8 mouse cellular contexts compared by ENCODE assay signal in genomic region chr10:81349146-81349545, GRCm38 (mm10). TPM values are rescaled to one million over a fixed set of nuclear protein-coding genes. Genes with fewer than 3 reads are reported as not detected.
DNase-seq lines count a peak whose midpoint lies in the region; ATAC-seq and TF ChIP-seq lines count a peak whose summit lies in the region.

No protein-coding gene starts in this region.

- ATAC-seq in limb, embryonic 12.5 days (ENCODE audit: insufficient number of reproducible peaks, insufficient read depth, low FRiP score, low TSS enrichment, low read depth) = no peak
- no peak for ATAC-seq in midbrain, embryonic 15.5 days (replicated peaks)

- no peak for TF ChIP-seq CTCF in bone marrow macrophage, adult 2 months (IDR thresholded peaks at IDR 0.05; ENCODE audit: low read depth, low read length)

- intact Hi-C loops in heart, postnatal 14 days (cut with DNase I) = no loop called here

- peaks cover 37% of the 10 kb centered on the region for H3K27me3 ChIP-seq in limb, embryonic 12.5 days
- peaks cover 20% of the 10 kb centered on the region for H3K27me3 ChIP-seq in midbrain, embryonic 15.5 days (replicated peaks)

- H3K27ac ChIP-seq in bone marrow macrophage, adult 2 months (ENCODE audit: insufficient read depth, low read depth, low read length) = 0 out of 2 replicates have a peak overlapping the region, but pooled peaks have one; percentile 62
- peak overlapping the region; percentile 81 for H3K27ac ChIP-seq in limb, embryonic 12.5 days
- no peak overlapping the region for H3K27ac ChIP-seq in midbrain, embryonic 15.5 days

- H3K9ac ChIP-seq in limb, embryonic 12.5 days (replicated peaks) = peak overlapping the region; percentile 91
- H3K9ac ChIP-seq in midbrain, embryonic 15.5 days = no peak overlapping the region

- WGBS in limb, embryonic 12.5 days = 5% methylated on average over 12 of the region's 12 CpGs
- 5% methylated on average over 12 of the region's 12 CpGs for WGBS in midbrain, embryonic 15.5 days

- DNase-seq in heart, adult 11 months = peak; percentile 97
- DNase-seq in heart, postnatal 14 days = no peak
- peak; percentile 56 for DNase-seq in heart, postnatal 4 days
- no peak for DNase-seq in retina, postnatal 1 day
- no peak for DNase-seq in left cerebral cortex, adult 8-10 months (ENCODE audit: low spot score in 2 of 2)

- no peak for TF ChIP-seq POLR2A in bone marrow macrophage, adult 2 months (IDR thresholded peaks at IDR 0.05; ENCODE audit: borderline replicate concordance, low read depth, low read length)

- peaks cover 30% of the 10 kb centered on the region for H3K36me3 ChIP-seq in limb, embryonic 12.5 days
- H3K36me3 ChIP-seq in midbrain, embryonic 15.5 days (replicated peaks) = no peaks in the 10 kb centered on the region

- H3K4me3 ChIP-seq in bone marrow macrophage, adult 2 months (ENCODE audit: insufficient read depth, low read length) = peak overlapping the region; percentile 93
- H3K4me3 ChIP-seq in limb, embryonic 12.5 days (replicated peaks) = peak overlapping the region; percentile 94
- peak overlapping the region; percentile 60 for H3K4me3 ChIP-seq in midbrain, embryonic 15.5 days

- no peaks in the 10 kb centered on the region for H3K9me3 ChIP-seq in limb, embryonic 12.5 days
- H3K9me3 ChIP-seq in midbrain, embryonic 15.5 days = no peaks in the 10 kb centered on the region

- H3K4me2 ChIP-seq in limb, embryonic 12.5 days = peak overlapping the region; percentile 92
- H3K4me2 ChIP-seq in midbrain, embryonic 15.5 days = peak overlapping the region; percentile 86

- H3K4me1 ChIP-seq in bone marrow macrophage, adult 2 months (ENCODE audit: control insufficient read depth, insufficient read depth, low read length) = peaks cover 22% of the 10 kb centered on the region
- peaks cover 47% of the 10 kb centered on the region for H3K4me1 ChIP-seq in limb, embryonic 12.5 days (replicated peaks)
- peaks cover 20% of the 10 kb centered on the region for H3K4me1 ChIP-seq in midbrain, embryonic 15.5 days

RNA-seq across cellular contexts. Expression of gene Hmg20b, which starts 1.1 kb away (rescaled TPM):
- total RNA-seq in heart, postnatal 14 days (2021) = 10 to 100 TPM; 74.0 to 82.9 TPM
- 52.2 and 53.3 TPM in 2 replicates for polyA plus RNA-seq in bone marrow macrophage, adult 2 months (2012; ENCODE audit: insufficient read depth, insufficient read length, missing spikeins)
- 100 to 1,000 TPM; 107 to 113 TPM for total RNA-seq in heart, postnatal 4 days (2021)
- 122 TPM in 2 replicates for polyA plus RNA-seq in limb, embryonic 12.5 days (2016; fragmentation: Nextera tagmentation; extraction: Ambion mirVana)
- polyA plus RNA-seq in midbrain, embryonic 15.5 days (2015; fragmentation: Nextera tagmentation; extraction: Ambion mirVana) = 26.6 and 29.9 TPM in 2 replicates
- 10 to 100 TPM; 20.2 to 31.9 (median 27.2) TPM for total RNA-seq in left cerebral cortex, adult 8-10 months (2022)

RNA-seq across cellular contexts. Expression of gene Gipc3, which starts 6.1 kb away (rescaled TPM):
- total RNA-seq in heart, postnatal 14 days (2021) = 1 to 10 TPM; 5.2 to 5.5 TPM
- polyA plus RNA-seq in bone marrow macrophage, adult 2 months (2012; ENCODE audit: insufficient read depth, insufficient read length, missing spikeins) = not detected in 2 replicates
- total RNA-seq in heart, postnatal 4 days (2021) = 1 to 10 TPM; 2.2 to 3.3 TPM
- polyA plus RNA-seq in limb, embryonic 12.5 days (2016; fragmentation: Nextera tagmentation; extraction: Ambion mirVana) = 0.05 TPM in 1 of 2 replicates, not detected in the other
- not detected in 2 replicates for polyA plus RNA-seq in midbrain, embryonic 15.5 days (2015; fragmentation: Nextera tagmentation; extraction: Ambion mirVana)
- total RNA-seq in left cerebral cortex, adult 8-10 months (2022) = 1 to 10 TPM; 2.0 to 2.3 (median 2.2) TPM

RNA-seq across cellular contexts. Expression of gene Mfsd12, which starts 8.1 kb away (rescaled TPM):
- 10 to 100 TPM; 11.7 to 14.3 TPM for total RNA-seq in heart, postnatal 14 days (2021)
- polyA plus RNA-seq in bone marrow macrophage, adult 2 months (2012; ENCODE audit: insufficient read depth, insufficient read length, missing spikeins) = 80.9 and 86.2 TPM in 2 replicates
- 10 to 100 TPM; 12.1 to 13.5 TPM for total RNA-seq in heart, postnatal 4 days (2021)
- polyA plus RNA-seq in limb, embryonic 12.5 days (2016; fragmentation: Nextera tagmentation; extraction: Ambion mirVana) = 12.5 and 13.3 TPM in 2 replicates
- 19.7 and 22.5 TPM in 2 replicates for polyA plus RNA-seq in midbrain, embryonic 15.5 days (2015; fragmentation: Nextera tagmentation; extraction: Ambion mirVana)
- total RNA-seq in left cerebral cortex, adult 8-10 months (2022) = 10 to 100 TPM; 36.8 to 42.2 (median 37.9) TPM

RNA-seq across cellular contexts. Expression of gene 4930404N11Rik, which starts 16.5 kb away (rescaled TPM):
- 1 to 10 TPM; 1.2 to 1.3 TPM for total RNA-seq in heart, postnatal 14 days (2021)
- not detected in 2 replicates for polyA plus RNA-seq in bone marrow macrophage, adult 2 months (2012; ENCODE audit: insufficient read depth, insufficient read length, missing spikeins)
- 1 to 10 TPM in 1 of 2 experiments, under 1 TPM in 1; 0.63 to 2.0 TPM for total RNA-seq in heart, postnatal 4 days (2021)
- polyA plus RNA-seq in limb, embryonic 12.5 days (2016; fragmentation: Nextera tagmentation; extraction: Ambion mirVana) = 0.76 and 0.79 TPM in 2 replicates
- polyA plus RNA-seq in midbrain, embryonic 15.5 days (2015; fragmentation: Nextera tagmentation; extraction: Ambion mirVana) = 1.1 TPM in 2 replicates
- total RNA-seq in left cerebral cortex, adult 8-10 months (2022) = 1 to 10 TPM in 3 of 4 experiments, under 1 TPM in 1; 0.77 to 2.4 (median 1.2) TPM

RNA-seq across cellular contexts. Expression of gene Tbxa2r, which starts 20.6 kb away (rescaled TPM):
- 1 to 10 TPM; 5.3 to 7.9 TPM for total RNA-seq in heart, postnatal 14 days (2021)
- not detected in 2 replicates for polyA plus RNA-seq in bone marrow macrophage, adult 2 months (2012; ENCODE audit: insufficient read depth, insufficient read length, missing spikeins)
- 1 to 10 TPM; 5.5 to 5.6 TPM for total RNA-seq in heart, postnatal 4 days (2021)
- 2.2 and 2.6 TPM in 2 replicates for polyA plus RNA-seq in limb, embryonic 12.5 days (2016; fragmentation: Nextera tagmentation; extraction: Ambion mirVana)
- 5.7 and 6.2 TPM in 2 replicates for polyA plus RNA-seq in midbrain, embryonic 15.5 days (2015; fragmentation: Nextera tagmentation; extraction: Ambion mirVana)
- total RNA-seq in left cerebral cortex, adult 8-10 months (2022) = 1 to 10 TPM in 2 of 4 experiments, under 1 TPM in 2; 0.63 to 1.3 (median 0.93) TPM

Comparison
In these comparisons a context has a peak if more than half of its experiments do, and no peak if none do; other contexts are left out.
1. DNase-seq: peak in heart, adult 11 months (single experiment) and heart, postnatal 4 days (single experiment); none in heart, postnatal 14 days (0 of 2), retina, postnatal 1 day (single experiment) and left cerebral cortex, adult 8-10 months (0 of 2).
2. Peak in every context shown above with its lines, with median percentiles within 50 percentile points of each other: H3K4me3 ChIP-seq.